Mouse (Mus musculus): ENCODE measurements around the gene Trpc3.
"Not testable (repeated sequence)": the region's sequence is repeated elsewhere in the genome, so short reads cannot be mapped to it uniquely, and the experiment has no call there.

Trpc3 gene

DNA sequence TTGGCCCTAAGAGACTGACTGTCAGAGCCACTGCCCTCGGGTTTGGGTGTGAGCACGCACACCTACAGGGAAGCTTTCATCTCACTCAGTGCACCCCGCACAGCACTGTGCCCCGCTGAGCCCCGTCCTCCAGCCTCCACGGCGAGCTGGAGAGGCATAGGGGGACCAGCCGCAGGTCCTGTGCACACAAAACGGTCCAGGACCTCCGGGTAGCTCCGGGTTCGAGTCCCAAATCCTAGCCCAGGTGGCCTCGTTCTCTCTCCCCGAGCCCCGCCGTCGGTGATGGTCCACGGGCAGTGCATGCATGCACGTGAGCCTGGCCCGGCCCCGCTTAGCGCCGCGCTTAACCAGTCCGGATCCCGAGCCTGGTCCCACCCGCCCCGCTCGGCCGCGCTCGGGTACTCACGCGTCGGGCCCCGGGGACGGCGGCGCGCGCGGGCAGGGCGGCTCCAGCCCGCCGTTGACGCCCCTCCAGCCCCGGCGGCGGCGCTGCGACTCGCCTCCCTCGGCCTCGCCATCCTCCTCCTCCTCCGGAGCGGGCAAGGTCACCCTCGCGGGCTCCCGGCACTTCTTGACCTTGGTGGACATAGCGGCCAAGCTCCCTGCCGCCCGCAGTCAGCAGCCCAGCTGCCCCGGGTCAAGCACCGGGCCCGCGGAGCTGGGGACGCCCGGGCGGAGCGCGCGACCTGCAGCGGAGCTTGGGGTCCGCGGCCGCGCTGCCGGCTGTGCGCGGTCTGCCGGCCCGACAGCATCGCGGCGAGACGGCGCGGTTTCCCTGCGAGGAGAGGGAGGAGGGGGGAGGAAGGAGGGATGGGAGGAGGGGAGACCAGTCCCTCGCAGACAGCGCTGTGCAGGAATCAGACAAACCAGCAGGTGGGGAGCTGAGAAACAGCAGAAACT is at the start of gene Trpc3:
Trpc3 (minus strand) TSS at position 776 of the 900 bp plus-strand sequence.
- peak; percentile 61 for DNase-seq (ENCODE audit: low read depth, low spot score)

DNA sequence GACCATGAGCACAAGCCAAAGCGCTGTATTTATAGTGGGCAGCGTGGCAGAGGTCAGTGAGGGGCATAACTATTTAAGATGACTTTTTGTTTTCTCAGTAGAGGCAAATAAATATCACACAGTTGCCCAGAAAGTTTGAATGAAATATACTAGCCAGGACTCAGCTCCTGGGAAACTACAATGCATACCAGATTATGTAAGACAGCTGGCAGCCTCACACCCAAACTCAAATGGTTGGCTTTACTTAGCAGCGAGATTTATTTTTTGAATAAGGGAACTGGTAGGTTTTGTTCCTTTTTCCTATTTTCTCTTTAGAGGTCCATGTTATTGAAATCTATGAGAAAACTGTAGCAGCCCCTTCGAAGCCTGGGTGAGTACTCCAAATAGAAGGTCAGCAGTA is 48.1 kb upstream of the Trpc3 start:
- DNase-seq (ENCODE audit: low read depth, low spot score), result no peak

DNA sequence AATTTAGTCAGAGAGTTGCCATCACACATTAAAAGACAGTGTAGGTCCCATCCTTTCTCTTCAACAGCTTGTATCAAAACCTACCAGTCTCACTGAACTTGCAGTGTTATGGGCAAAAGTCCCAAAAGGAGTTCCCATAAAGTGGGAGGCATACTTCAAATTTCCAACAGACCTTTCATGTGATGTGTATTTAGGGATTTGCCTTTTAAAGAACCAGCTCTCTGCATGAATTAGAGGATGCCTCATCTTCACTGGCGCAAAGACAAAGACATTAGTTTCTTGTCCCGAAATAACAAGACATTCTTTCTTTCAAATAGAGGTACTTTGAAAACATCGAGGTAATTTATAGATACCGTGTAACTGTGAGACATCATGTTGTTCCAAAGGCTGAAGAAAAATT is 43.1 kb upstream of the Trpc3 start:
- DNase-seq (ENCODE audit: low read depth, low spot score), result no peak

DNA sequence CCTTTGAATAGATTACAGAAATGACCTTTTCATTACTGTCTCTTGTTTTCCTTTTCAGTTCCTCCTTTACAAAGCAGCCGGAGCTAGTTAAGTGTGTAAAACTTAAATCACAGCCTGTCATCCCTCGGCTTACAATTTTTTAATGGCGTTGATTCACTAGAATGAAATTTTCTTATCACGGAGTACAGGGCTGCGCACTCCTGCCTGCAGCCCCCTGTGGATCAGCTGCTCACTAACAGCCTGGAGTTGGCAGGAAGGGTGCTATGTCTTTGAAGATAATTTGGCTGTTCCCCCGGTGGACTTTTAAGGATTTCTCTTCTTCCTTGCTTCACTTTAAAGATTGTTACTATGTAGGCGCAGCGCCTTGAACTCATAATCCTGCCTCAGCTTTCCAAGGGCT is 36.6 kb upstream of the Trpc3 start:
- no peak for DNase-seq (ENCODE audit: low read depth, low spot score)

DNA sequence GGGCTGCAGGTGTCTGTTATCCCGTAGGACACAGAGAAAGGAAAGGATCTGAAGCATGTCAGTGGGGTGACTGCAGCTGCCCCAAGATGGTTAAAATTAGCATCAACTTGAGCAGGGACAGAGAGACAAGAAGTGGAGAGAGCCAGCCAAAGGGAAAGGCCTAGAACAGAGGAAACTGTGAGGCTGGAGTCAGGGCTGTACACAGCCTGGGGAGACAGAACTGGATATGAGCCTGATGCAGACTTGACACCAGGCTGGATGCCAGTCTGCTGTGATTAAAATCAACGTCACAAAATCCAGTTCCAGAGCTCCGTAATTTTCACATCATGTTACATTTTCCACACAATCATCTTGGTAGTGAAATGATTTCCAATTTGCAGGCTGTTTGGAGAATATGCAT is 31.9 kb upstream of the Trpc3 start:
- no peak for DNase-seq (ENCODE audit: low read depth, low spot score)

DNA sequence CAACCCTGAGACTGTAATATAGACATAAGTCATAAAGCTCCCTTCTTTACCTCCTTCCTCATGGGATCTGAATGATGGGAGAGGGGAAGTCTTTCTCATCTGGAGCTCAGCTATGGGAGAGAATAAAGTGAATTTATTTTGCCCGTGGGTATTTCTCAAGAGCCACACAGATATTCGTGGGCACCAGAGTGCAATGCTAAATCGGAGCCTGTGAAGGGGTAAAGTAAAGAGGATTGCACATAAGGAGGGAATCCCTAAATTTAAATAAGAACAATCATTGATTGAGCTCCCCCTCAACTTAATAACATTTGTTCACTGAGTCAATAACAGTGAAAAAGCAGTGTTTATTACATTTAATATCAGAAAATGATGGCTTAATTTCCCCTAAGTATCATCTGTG is 19.6 kb upstream of the Trpc3 start:
- DNase-seq (ENCODE audit: low read depth, low spot score), result no peak

DNA sequence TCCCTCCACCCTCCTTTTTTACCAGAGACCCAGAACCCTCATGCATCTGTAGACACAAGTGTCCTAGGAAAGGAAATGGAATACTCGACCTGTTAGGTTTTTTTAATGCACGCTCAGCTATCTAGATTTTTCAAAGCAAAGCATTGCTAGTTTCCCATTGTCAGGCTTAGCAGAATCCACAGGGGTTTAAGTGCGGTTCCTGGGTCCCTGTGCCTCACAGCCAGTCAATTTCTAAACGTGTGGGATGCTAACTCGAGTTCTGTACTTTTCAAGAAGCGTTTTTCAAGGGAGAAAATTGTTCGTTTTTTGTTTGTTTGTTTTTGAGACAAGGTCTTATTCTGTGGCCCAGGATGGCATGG is 304 bp upstream of the Trpc3 start:
- no peak for DNase-seq (ENCODE audit: low read depth, low spot score)

DNA sequence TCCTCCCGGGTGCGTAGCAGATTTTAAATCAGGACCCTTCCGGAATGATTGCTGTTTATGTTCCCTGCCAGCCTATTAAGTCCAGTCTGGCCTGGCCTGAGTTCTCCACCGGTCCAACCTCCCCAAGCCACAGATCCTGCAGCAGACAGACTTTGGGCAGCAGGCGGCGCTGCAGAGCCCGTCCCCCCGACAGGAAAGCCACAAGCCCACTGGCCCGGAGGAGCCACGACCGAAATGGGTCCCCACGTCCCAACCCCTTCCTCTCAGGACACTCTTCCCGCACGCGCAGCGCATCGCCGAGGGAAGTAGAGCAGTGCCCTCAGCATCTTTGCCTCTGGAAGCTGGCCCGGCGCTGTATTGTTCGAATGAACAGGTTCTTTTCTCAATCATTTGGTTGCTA is 1.1 kb downstream of the Trpc3 start:
- DNase-seq (ENCODE audit: low read depth, low spot score), result peak; percentile 71

DNA sequence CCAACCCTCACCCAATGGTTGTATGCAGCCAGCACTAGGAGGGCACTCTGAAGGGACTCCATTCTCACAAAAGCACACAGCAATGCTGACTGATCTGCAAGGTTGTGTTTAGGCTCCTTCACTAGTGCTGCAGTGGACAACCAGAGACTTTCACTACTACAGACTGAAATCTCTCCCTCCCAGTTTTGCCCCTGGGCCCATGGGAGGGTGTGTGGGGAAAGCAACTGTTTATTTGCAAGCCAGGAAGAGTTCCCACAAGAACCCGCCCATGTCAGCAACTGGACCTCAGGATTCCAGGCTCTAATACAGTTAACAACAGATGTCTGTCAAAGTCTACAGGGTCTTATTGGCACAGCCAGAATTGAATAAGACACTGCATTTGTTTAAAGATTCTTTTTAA is 14.1 kb downstream of the Trpc3 start:
- DNase-seq (ENCODE audit: low read depth, low spot score), result no peak

DNA sequence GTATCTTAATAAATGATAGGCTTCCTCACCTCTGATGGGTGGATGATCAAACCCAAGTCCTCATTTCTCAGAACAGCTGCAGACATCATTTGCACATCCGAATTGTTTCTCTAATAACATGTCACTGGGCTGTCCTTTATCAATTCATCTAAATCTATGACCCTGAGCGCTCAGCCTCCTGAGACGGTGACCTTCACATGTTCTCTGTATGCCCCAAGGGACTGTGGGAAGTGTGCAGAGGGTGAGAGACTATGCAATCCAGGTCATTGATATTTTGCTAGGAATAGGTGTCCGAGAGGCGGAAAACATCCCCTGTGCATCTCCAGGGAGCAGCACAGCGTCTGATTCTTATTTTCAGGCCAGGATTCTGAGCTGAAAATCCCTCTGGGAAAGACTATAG is 22.2 kb downstream of the Trpc3 start:
- no peak for DNase-seq (ENCODE audit: low read depth, low spot score)

DNA sequence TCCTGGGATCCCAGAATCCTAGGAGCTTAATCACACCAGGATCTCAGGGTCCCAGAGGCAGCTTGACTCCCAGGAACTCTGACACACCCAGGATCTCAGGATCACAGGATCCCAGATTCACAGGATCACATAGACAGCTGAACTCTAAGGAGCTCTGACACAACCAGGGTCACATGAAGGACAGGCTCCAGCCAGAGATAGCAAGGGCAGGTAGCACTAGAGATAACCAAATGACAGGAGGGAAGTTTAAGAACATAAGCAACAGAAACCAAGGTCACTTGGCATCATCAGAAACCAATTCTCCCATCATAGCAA is 44.8 kb downstream of the Trpc3 start:
- DNase-seq (ENCODE audit: low read depth, low spot score), result not testable (repeated sequence)

DNA sequence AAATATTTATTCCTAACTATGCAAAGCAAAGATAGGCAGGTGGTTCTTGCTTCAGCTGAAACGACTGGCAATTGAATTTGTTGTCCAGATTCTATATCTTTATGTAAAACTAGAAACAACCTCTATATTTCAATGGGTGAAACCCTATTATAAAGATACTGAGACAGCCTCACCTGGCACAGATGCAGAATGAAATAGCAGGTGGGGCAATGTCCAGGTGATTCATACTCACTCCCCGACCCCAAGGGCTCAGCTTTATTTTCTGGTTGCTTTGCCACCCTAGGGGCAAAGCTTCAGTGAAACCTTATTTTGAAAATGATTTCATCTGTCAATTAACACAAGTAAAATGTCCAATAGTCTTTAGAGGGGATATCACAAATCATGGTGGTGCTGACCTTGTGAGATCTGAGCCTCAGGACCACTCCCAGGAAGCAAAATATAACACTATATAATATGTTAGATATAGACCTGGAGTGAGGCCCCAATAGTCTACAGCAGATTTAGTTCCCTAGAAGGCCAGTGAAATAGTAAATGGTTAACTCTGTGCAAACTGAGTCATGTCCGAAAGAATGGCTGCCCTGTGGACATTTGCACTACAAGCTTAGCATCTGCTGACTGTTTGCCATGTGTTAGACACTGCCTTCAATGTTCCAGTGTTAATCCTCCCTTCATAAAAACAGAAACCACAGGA is 45.3 kb downstream of the Trpc3 start:
- no peak for DNase-seq (ENCODE audit: low read depth, low spot score)

DNA sequence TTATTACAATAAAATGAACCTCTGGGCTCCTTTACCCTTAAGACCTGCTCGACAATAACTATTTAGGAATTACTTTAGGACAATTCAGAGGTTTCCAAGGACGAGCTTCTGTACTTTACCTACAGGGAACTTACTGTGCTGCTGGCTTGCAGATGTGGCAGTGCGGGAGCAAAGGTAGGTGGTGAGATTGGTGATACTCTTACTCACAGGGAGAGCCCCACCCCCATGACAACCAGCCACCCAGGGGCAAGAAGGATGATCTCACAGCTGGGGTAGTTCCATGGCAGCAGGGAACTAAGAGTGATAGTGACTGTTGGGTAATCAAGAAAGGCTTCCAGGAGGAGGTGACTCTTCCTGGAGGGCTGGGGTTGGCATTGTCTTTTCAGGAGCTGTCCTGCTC is 46.6 kb downstream of the Trpc3 start:
- no peak for DNase-seq (ENCODE audit: low read depth, low spot score)

DNA sequence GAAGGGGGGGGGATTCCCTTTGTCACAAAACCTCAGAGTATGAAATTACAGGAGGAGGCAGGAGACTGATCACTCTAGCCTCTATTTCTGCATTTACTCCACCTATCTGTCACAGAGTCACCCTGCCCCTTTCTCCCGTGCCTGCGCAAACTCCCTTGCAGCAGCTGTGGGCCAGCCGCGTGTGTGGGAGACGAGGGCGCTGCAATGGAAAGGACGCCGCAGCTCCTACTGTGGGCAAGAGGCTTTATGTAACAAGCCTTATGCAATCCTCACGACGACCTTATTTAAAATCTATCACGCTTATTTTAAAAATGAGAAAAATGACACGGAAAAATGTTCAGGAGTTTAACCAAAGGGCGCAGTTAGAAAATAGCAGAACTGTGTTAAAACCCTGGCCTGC is 47.2 kb downstream of the Trpc3 start:
- no peak for DNase-seq (ENCODE audit: low read depth, low spot score)

DNA sequence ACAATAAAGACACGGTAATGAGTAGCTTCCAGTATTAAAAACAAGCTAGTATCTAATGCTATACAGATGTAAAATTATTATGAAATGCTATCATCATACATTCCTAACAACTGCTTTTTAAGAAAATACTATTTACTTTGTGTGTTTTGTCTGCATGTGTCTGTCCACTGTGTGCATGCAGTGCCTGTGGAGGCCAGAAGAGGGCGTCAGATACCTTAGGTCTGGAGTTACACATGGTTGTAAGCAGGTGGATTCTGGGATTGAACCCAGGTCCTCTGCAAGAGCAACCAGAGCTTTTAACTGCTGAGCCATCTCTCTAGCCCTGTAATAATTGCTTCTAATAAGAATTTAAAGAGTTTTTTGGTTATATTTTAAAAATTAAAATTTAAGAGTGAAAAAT is 49.2 kb downstream of the Trpc3 start:
- no peak for DNase-seq (ENCODE audit: low read depth, low spot score)

DNA sequence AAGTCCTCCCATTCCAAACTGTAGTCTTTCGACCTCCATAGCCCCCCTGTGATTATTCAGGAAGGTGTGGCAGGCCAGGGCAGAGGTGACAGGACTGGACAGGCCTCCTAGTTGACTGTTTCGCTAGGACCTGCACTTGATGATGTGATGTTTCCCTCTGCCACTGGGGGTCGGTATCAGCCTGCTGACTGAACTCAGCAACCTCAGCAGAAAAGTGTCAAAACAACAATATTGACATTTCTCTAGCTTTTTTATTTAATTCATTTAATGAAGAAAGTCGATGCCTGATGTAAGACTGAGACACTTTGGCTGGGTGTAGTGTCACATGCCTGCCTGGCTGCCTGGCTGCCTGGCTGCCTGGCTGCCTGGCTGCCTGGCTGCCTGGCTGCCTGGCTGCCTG is 54.5 kb downstream of the Trpc3 start:
- no peak for DNase-seq (ENCODE audit: low read depth, low spot score)

DNA sequence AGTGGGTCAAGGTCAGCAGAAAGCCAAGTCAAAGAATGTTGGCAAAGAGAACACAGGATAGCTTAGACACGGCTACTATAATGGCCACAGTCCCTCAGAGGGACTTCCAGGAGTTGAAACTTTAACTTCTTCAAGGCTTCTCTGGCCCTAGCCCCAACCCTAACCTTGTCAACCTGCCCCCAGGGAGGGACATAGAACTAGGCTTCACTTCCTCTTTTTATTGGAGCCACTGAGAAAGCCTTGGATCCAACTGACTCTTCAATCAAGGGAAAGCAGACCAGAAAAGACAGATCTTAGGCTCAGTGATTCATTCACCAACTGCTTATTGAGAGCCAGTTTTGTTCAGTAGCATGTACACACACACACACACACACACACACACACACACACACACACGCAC is 63.2 kb downstream of the Trpc3 start:
- DNase-seq (ENCODE audit: low read depth, low spot score), result no peak

DNA sequence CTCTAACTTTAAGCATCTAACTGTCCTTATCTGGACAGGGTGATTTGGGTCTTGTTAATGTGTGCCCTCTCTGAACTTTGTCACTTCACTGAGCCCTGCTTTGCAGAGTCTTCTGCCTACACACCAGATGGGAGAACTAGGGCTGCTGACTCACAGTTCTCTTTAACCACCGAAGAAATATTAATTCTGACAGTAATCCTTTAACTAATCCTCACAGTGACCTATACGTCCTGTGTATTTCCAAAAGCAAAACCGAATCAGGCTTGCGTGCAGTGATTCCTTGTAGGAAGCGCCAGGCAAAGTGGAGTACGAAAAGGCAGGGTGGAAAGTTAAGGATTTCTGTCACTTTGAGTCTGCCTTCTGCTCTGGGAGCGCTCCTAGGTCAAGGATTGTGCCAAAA is 71.8 kb downstream of the Trpc3 start:
- DNase-seq (ENCODE audit: low read depth, low spot score), result no peak

DNA sequence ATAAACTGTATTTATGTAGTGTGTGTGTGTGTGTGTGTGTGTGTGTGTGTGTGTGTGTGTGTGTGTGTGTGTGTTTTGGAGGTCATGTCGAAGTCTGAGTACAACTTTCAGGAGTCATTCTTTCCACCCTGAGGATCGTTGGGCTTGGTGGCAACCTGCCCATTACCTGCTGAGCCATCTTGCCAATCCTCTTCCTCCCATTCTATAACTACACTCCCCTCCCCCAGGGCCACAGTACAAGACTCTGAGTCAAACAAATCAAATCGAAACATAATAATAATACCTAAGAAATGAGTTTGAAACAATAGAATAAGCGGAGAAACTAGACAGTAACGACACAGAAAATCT is 76.1 kb downstream of the Trpc3 start:
- DNase-seq (ENCODE audit: low read depth, low spot score), result no peak

DNA sequence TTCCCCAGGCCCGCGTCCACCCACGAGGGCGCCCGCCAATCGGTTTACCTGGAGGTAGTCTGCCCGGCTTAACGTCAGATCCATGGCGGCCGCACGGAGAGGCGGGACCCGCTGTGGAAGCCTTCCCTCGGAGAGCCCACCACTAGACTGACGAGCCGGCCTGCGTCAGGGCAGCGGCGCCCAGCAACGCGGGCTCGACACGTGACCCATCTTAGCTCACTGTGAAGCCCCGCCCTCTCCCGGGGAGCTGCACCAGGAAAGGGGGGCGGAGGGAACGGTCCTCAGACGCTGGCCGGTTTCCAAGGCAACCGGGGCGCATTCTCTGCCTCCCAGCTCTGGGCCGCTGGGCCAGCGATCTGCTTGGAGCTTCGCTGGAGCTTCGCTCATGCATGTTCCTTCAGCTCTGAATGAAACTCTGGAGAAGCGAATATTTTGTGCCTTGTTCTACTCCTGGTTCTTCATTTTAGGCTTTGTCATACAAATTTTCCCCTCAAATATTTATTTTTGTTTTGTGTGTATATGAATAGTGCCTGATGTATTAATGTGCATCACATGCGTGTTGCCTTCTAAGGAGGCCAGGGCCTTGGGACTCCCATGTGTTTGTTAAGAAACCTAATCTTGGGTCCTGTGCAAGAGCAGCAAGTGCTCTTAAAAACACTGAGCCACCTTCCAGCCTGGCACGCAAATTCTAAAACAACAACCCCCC is 76.6 kb downstream of the Trpc3 start, which contains the start of gene Bbs7:
Bbs7 (minus strand) TSS at position 276 of the 706 bp plus-strand sequence.
- DNase-seq (ENCODE audit: low read depth, low spot score), result peak; percentile 95

DNA sequence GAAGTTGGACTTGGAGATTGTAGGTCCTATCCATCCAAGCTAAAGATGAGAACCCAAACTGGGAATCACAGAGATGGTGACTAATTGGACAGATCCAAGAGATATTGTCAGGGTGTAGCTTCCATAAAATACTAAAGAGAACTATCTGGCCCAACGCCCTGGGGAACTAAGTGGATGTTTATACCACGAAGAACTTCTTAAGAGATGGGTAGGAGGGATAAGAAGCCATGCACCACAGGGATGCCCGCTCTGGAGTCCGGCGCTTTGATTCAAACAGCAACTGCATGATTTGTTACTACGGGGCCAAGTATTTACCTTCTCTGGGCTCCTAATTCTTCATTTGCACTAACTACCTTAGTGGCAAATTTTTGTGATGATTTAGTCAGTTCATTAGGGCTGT is 77.3 kb downstream of the Trpc3 start:
- no peak for DNase-seq (ENCODE audit: low read depth, low spot score)

DNA sequence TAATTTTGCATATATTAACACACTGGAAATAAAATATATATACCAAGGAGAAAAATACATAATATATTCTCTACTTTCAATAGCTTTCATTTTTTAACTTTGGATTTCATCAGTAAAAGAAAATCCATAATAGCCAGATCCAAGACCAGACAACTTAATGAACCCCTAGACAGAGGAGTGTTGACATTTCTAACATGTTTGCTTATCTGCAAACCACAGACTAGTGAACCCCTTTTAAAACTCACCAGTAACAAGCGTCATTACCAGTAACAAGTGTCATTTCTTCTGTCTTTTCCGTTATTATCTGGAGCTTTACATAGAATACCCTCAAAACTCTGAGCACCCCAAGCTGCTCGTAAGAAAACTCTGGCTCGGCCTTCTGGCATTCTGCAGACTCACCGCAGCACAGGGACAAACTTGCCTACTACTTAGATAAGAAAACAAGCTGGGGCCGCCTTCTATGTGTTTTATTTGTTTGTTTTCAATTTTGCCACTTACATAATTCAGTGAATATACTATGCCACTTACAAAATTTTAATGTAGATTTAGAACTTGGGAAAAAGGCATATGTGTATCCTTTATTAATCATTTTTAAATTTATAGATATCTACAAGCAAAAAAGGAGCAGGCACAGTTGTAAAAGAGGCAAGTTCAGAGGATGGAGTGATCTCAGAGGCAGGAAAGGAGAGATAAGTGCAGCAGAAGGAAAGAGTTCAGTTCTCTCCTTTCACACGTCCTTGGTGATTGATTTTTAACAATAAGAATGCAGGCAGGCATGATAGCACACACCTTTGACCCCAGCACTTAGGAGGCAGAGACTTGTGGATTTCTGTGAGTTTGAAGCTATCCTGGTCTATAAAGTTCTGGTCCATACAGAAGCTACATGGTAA is 83.8 kb downstream of the Trpc3 start:
- no peak for DNase-seq (ENCODE audit: low read depth, low spot score)
